Mouse (Mus musculus) gastrocnemius, adult 8-10 months (tissue): ENCODE results near the gene 5830473C10Rik. TPM values are rescaled to one million over a fixed set of nuclear protein-coding genes. Genes with fewer than 3 reads are reported as not detected.
"Not testable (repeated sequence)": the region's sequence is repeated elsewhere in the genome, so short reads cannot be mapped to it uniquely, and the experiment has no call there.

ENCODE experiments used
- DNase-seq, 2 experiments: peaks; one replicate each; pipeline ENCODE4 v3.0.0; 2022; ENCODE audit warnings: low spot score in 2 of 2
- total RNA-seq, 4 experiments: library from RNA; stranded (reverse); gene quantifications; 2 replicates each; pipeline ENCODE4 v1.2.4; 2022

Gene 5830473C10Rik
- total RNA-seq, 4 experiments from 2014 or later, result not detected

- no peak for DNase-seq
These were observed 31.0 kb downstream of the 5830473C10Rik start for GRCm38 (mm10) chr5:90591936-90592335.

GRCm38 (mm10) chr5:90594945-90595344 is 34.0 kb downstream of the 5830473C10Rik start:
- no peak for DNase-seq

DNA sequence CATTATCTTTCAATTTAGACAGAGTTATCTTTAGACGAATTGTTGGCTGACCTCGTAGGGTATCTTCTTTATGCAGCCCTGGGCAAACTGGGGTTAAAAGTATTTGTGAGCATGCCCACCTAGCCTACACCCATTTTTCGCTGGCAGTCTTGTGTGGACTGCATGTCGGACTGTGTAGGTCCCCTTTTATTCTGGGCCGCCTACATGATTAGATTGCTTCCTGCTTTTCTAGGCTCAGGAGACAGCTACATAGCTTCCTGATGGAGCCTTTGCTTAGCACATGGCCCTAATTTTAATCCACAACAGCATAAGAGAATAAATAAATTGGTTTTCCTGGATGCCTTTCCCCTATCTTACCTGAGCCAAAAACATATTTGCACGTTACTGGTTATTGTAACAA is 35.2 kb downstream of the 5830473C10Rik start:
- no peak for DNase-seq

- DNase-seq, result no peak
These were observed 40.6 kb downstream of the 5830473C10Rik start for GRCm38 (mm10) chr5:90601469-90601868.

GRCm38 (mm10) chr5:90603407-90603923 is 42.6 kb downstream of the 5830473C10Rik start:
- no peak for DNase-seq

- DNase-seq, result no peak
These were observed 48.0 kb downstream of the 5830473C10Rik start for GRCm38 (mm10) chr5:90608906-90609305.

DNA sequence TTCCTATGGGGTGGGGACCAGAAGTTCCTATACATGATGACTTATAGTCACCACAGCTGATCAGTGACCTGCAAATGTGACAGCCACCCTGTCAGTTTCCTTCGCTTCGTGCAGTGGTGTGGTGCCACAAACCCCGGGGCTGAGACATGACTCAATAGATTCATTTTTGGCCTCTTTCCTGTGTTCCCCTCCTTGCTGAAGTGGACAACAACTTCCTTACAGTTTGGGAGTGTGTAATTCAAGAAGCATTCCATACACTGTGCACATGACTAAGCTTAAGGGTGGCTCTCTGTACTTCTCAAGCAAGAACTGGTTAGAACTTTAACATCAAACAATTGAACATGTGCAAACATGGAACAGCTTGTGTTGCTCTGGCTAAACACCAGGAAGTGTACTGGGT is 50.5 kb downstream of the 5830473C10Rik start:
- no peak for DNase-seq

GRCm38 (mm10) chr5:90611996-90612611 is 51.2 kb downstream of the 5830473C10Rik start:
- DNase-seq, result no peak

- DNase-seq, result not testable (repeated sequence)
These were observed 51.8 kb downstream of the 5830473C10Rik start for GRCm38 (mm10) chr5:90612751-90613150.

DNA sequence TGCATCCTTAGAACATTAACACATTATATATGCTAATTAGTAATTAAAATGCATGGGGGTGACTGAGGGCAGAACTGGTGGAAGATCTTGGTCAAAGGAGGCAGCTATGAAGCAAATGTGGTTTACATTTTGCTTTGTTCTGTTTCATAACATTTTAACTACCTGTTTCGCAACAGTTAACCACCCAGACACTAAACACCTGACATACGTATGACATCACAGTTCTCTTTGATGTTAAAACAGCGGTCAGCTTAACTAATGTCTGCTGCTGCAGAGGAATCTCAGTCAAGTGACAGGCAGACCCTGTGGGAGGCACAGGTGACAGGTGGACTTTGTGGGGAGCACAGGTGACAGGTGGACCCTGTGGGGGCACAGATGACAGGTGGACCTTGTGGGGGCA is 57.0 kb downstream of the 5830473C10Rik start:
- DNase-seq, result no peak

GRCm38 (mm10) chr5:90621316-90621715 is 60.4 kb downstream of the 5830473C10Rik start:
- DNase-seq, result no peak

DNA sequence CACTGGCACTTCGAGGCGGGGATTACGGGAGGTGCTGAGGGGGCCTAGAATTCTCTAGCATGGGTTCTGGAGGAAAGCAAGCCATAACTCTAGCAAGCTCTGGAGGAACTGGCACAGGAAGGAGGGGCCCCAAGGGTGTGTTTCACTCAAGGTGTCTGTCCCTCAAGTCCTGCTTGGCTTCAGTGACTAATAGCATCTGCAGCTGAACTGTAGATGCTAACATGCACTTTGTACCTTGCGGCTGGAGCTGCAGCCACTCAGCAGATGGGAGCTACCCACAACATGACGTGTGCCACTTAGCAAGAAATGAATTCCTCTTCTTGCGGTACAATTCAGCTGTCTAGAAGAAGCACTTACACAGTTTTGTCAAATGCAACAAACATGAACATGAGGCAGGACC is 60.8 kb downstream of the 5830473C10Rik start:
- no peak for DNase-seq

DNA sequence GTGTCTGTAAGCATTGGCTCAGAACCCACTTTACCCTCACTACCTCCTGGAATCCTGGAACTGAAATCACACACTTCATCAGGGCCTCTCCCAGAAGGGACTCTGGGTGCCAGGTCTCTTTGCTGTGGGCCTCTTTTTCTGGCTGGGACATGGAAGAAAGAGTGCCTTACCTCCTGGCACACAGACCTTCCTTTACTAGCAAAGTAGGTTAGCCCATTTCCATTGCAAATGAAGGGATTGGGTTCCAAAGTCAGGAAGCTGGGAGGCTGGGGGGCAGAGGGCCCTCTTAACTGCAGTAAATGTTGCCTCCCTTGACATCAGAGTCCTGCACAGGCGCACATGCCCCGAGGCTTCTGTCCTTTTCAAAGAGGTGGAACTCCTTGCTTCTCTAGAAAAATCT is 62.3 kb downstream of the 5830473C10Rik start:
- DNase-seq, result no peak

- DNase-seq, result no peak
These were observed 64.0 kb downstream of the 5830473C10Rik start for GRCm38 (mm10) chr5:90624708-90625425.

DNA sequence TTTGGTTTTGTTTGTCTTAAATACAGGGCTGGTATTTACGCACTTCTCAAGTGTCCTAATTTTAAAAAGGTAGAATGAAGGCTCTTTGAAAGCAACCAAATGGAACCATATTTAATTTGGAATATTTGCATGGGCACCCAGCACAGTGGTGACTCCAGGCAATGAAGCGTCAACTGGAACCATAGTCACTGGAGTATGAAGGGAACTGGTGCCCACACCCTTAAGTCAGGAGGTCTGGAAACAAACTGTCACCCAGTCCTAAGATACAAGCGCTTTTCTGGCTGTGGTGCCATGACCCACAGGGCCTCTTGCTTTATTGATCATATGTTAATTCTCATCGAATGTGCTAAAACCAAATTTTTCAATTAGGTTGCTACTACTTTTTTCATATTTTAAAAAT is 66.5 kb downstream of the 5830473C10Rik start:
- DNase-seq, result no peak

GRCm38 (mm10) chr5:90628011-90628410 is 67.1 kb downstream of the 5830473C10Rik start:
- DNase-seq, result no peak

DNA sequence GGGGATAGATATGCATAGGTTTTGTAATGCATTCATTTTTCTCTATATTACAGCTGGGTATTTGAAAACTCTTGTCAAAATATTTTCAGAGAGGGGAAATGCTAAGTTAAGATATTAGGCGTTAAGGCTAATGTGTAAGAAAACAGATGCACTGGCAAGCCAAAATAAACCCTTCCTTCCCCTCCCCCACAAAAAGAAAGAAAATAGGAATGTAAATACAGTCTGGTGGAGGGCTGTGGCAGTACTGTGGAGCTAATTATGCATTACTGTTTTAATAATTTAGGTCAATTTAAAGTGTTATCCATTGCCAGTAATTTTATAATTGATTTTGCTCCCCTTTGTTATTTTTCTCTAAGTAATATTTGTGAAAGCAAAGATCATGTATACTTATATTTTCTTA is 67.6 kb downstream of the 5830473C10Rik start:
- DNase-seq, result no peak

DNA sequence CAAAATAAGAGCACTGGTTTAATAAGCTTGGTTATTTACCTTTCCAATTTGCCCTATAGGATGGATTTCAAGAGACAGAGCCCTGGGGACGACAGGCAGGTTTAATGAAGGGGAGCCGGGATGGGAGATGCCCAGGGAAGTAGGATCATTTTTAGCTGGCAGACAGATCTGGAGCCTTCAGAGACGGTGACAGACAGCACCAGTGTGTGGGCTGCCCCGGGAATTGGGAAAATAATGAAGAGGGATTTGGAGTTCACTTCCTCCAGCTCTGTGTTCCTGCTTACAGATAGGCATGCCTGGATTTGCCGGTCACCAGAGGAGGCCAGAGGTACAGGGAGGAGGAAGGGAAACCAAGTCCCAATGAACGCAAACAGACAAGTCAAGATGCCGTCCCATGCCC is 74.0 kb downstream of the 5830473C10Rik start:
- DNase-seq, result no peak

DNA sequence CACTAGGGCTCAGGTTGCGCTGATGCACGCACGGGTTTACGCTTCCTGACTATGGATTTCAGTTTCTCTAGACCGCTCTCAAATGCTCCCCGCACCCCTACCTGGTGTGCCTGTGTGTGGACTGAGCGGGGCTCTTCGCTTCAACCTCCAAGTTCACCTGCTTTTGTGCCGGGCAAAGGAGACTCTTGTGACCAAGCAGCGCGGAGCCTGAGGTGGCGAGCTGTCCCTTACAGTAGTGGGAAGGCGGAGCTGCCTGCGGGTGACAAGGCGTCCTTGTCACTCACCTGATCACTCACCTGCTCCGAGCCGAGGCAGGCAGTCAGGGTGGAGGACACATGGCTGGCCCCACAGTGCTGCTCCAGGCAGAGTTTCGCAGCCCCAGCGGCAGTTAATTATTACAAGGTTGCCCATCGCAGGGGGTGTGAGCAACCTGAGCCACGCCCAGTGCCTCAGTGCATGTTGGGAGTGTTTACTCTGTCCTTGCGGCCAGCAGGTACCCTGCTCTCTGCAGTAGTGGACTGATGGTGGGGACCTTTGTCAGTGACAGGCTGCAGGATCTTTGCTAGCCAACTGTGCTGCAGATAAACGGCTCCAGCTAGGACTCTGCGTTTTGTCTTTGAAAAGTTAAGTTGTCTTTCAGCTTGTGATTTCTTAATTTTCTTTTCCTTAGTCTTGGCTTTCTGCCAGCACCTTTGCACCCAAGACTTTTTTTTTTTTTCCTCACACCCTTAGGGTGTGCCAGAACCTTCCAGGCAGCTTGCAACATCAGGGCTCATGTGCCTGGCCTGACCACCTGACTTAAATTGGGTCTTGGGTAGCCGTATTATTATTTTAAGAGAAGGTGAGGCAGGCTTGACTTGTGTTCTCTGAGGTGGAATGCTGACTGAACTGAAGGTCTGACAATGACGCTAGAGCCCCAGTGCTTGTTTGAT is 79.6 kb downstream of the 5830473C10Rik start, which contains the start of gene Rassf6:
Gene Rassf6, minus strand, starts transcription at position 372 of the 932 bp plus-strand sequence.
- DNase-seq, result no peak

GRCm38 (mm10) chr5:90641218-90641610 is 80.3 kb downstream of the 5830473C10Rik start:
- DNase-seq, result no peak

DNA sequence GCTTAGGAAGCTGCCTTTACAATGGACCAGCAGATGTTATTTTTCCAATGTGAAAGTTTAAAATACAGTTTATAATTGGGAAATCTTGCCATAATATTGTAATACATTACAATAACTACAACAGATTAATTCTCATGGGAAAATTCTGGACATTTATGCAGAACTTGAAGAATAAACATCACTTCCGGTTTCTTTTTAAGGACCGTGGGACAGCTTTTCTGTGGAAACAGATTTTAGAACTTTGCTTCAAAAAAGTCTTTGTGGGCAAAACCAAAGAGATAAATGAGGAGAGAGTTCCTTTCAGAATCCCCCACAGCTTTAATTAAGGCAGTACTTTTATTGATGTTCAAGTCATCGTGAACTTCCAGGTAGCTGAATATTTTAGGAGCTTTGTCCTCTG is 84.7 kb downstream of the 5830473C10Rik start:
- no peak for DNase-seq

- no peak for DNase-seq
These were observed 85.5 kb downstream of the 5830473C10Rik start for GRCm38 (mm10) chr5:90646398-90646797.
